Mouse (Mus musculus) cerebellum, adult 11 months (tissue): Measurements from ENCODE around the gene Notum.
"Not testable (repeated sequence)": the region's sequence is repeated elsewhere in the genome, so short reads cannot be mapped to it uniquely, and the experiment has no call there.

Experiments used
- DNase-seq: peaks from one replicate; pipeline ENCODE4 v3.0.0; 2022

Notum gene

GRCm38 (mm10) chr11:120661076-120661460 is at the start of gene Notum:
TSS of gene Notum (minus strand) at chr11:120661175.
- DNase-seq: no peak

- no peak for DNase-seq
Measured at GRCm38 (mm10) chr11:120710672-120711071, 49.7 kb upstream of the Notum start.

DNA sequence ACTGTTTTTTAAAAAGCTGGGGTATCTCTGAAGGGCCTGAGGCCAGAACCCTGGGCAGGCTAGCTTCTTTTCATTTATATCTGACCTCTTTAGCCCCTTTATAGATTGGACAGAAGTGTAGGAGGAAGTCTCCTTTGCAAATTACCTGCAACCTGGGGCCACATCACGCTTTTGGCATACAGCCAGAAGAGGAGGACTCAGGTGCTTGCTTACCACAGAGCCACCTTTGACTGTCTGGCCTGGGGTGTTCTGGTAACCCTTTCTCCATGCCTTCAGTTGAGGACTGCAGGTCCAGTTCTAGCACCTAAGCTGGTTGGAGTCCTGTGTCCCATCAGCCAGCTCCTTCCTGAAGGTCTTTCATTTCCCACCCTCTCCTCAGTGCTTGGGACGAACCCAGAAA is 48.6 kb upstream of the Notum start:
- no peak for DNase-seq

- DNase-seq: no peak
Measured at GRCm38 (mm10) chr11:120707969-120708368, 47.0 kb upstream of the Notum start.

DNA sequence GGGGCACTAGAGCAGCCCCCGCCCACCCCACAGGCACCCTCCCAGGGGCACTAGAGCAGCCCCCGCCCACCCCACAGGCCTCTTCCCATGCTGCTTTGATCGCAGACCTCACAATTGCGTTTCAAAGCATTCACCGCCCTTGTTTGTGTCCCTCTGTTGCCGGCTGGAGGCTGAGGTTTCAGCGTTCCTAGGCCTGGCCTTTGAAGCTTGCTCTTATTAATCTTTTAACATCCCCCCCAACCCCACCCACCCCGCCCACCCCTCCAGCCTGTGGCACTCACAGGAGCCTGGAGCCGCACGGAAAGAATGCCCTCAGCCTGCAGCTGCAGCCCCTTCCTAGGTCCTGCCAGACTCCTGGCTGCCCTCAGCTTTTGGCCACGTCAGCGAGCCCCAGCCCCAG is 46.2 kb upstream of the Notum start:
- no peak for DNase-seq

DNA sequence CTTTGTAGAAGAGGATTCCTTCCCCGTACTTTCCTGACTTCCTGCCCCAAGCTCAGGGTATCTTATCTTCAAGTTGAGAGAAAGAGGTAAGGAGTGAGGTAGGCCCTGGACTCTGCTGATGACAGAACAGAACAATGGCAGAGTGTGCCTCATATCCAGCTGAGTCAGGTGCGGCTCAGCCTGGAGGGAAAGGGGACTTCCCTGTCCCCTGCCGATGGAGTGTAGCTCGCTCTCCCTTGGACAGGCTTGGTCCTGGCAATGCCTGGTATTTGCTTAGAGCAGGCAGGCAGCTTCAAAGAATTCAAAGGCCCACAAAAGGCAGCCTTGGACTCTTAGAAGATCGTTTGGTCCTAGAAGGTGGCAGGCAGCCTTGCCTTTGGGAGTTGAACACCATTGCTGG is 45.1 kb upstream of the Notum start:
- no peak for DNase-seq

DNA sequence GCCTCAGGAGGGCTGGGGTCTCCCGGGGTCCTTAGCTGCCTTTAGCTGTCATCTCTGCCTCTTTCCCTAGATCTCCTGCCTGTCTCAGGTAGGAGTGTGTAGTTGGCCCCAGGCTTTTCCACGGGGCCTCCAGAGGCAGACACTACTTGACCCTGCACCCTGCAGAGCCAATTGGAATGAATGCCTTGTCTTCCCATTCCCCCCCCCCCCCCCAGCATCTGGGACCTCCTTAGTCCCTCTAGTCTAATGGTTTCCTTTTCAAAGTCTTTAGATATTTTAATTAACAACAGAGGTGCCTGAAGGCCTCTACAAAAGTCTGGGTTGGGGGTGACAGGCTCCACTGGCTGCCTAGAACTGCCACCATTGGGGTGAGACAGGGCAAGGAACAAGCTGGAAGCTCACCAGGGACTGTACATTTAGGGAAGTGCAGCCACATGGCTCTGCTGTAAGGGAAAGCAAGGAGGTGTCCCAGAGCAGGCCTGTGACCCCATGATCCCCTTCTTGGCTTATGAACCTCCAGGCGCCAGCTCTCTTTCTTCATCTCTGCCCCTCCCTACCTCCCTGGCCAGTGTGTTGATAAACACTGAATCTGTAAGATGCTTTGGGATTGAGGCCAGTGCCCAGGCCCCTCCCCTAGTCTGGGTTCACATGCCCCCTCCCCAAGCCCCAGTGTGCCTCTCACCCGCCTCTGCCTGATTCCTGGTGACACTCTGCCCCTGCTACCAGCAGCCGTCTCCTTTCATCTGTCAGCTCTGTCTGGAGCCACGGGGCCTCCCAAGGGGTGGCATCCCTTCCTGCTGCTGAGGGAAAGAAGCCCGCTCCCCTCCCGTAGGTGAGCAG is 43.7 kb upstream of the Notum start:
- DNase-seq: no peak

DNA sequence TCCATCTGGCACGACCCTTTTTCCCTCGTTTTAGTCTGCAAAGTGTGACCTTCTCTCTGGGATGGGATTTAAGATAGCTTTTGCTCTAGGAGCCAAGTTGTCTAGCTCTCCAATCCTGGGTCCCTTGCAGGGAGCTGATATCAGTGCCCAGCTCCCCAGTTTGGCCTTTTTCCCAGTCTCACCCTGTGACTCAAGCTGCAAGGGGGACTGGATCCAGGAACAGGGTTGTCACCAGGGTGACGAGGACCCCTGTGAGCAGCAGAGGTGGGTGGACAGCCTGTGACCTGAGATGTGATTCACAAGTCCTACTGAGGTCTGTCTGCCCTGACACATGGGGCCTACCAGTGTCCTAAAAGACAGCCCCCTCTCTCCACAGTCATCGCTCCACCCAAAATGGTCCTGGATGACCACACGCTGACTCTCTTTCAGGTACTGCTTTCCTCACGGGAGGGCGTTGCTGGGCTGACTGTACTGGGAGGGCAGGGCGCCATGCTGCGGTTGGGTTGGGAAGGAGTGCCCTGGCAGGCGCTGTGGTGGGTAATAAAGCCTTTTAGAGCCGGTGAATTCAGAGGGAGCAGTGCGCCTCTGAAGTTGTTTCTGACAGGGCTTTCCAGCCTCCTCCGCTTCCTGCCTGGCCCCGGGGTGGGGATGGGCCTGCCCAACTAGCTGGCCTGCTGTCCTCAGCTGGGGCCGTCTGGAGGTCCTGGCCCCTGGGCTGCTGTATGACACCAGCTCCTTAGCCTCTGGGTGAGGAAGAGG is 42.9 kb upstream of the Notum start:
- DNase-seq: no peak

DNA sequence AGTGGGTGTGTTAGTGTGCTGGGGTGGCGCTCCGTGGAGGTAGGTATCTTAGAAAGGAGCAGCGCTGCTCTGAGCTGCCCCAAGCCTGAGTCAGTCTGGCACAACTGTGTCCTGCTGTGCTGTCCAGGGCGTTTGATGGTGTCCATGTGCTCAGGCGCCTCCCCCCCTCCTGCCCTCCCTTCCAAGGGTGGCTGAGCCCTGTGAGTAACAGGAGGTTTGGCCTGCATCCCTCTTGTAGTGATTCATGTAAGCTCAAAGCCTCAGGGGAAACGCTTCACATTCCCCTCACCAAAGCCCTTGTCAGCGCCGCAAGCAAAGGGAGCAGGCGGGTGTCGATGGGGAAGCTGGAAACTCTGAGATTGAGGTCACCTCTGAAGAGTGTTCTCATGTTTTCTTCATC is 36.8 kb upstream of the Notum start:
- DNase-seq: no peak

DNA sequence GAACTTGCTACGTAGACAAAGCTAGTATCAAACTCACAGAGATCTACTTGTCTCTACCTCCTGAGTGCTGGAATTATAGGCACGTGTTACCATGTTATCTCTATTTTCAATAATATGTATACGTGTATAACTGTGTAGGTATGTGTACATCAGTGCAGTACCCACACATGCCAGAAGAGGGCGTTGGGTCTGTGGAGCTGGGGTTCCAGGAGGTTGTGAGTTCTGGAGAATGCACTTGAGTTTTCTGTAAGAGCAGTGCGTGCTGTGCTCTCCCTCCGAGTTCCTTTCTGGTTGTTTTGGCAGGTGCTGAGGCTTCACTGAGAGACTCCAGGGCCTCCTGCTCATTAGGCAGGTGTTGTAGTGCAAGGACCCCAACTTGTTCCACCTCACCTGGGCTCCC is 35.6 kb upstream of the Notum start:
- no peak for DNase-seq

DNA sequence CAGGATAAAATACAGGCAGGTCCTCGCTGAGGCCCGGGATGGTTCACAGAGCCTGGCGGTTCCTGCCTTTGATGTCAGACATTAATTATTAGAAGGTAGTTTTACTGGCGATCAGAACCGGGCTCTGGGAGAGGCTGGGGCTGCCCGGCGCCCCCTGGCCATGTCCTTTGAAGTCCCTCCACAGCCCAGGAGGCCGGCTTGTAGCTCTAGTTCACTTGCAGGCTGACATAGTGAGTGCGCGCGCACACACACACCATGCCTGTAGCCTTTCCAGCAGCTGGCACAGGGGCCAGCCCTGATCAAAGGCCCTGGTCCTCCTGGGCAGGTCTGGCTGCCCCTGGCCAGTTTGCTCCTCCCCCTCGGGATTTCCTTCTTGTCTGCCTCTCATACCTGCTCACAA is 34.7 kb upstream of the Notum start:
- no peak for DNase-seq

DNA sequence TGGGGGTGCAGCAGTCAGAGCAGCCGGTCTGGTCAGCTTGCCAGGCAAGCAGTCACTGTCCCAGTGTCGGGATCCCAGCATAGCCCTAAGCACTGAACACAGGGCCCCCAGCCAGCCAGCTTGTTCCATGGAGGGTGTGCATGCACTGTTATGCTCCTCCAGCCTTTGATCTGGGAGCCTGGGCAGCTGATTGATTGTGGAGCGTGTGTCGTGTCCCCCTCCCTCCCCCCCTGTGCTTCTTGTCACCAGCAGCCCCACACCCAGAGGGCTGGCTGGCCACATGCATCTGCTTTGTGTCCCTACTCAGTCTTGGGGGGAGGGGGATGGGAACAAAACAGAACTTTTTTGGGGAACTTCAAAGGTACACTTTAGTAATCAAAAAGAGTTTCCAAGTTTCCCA is 34.2 kb upstream of the Notum start:
- no peak for DNase-seq

- DNase-seq: no peak
Measured at GRCm38 (mm10) chr11:120693461-120693860, 32.5 kb upstream of the Notum start.

DNA sequence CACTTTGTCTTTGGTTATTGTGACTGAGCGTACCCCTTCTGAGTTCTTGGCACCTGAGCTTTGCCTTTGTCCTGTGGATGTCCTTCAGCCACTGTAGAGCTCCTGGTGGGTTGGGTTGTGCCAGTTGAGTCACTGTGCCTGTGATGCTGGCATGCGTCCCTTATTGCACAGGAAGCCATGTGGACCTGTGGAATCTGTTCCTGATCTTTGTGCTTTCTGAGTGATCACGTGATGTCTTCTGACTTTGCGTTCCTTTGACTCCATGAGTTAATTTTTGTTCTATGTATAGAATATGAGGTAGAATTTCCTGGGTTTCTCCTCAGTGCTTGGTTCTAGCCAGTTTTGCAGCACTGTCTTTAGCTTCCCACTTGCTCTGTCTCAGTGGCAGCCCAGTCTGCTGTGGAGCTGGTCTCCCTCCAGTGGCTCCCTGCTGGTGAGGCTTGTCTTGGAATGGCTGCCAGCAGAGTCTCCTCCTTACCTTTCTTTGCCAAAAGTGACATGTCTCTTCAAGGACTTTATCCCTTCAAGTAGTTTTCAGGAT is 31.6 kb upstream of the Notum start:
- DNase-seq: no peak

- DNase-seq: no peak
Measured at GRCm38 (mm10) chr11:120689365-120689764, 28.4 kb upstream of the Notum start.

DNA sequence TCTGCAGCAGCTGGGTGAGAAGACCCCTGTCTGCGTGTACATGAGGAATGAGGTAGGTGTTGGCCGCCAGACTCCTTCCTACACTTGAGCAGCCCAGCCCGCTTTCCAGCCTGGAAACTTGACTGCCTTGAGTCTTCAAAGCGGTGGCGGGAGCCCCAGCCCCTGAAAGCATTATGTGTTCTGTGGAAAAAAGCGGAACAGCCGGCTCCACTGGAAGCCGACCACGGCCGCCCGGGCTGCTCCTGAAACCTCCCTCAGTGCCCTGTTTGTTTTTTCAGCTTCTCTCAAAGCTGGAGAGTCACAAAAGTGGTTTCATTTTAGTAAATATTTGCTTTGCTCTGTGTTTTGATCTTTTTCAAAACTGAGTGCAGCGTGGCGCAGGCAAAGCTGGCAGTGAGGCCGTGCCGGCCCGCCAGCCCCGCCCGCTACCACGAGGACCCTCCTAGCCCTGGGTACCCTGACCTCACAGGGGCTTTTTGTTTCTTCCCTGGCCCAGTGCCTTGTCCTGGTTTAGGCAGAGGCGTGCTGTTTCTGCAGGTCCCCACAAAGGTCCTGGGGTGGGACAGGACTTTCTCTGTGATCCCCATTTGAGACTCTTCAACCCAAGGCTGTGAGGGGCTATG is 25.8 kb upstream of the Notum start:
- DNase-seq: no peak

DNA sequence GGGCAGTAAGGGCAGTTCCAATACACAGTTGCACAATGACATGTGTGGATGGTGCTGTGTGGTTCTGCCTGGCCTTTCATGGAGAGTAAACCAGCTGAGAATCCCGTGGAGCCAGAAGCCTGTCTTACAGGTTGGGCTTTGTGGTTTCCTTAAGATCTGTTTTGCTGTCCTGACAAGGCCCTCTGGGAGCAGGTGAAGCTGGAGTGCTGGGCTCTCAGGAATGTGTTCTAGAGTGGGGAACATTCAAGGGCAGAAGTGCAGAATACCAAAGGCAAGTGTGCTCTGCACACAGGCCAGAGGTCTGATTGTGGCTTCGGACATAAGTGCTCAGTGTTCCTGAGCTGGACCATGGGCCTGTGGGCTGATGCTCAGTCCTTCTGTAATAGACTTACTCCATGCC is 23.7 kb upstream of the Notum start:
- no peak for DNase-seq

GRCm38 (mm10) chr11:120684086-120684485 is 23.1 kb upstream of the Notum start:
- DNase-seq: no peak

DNA sequence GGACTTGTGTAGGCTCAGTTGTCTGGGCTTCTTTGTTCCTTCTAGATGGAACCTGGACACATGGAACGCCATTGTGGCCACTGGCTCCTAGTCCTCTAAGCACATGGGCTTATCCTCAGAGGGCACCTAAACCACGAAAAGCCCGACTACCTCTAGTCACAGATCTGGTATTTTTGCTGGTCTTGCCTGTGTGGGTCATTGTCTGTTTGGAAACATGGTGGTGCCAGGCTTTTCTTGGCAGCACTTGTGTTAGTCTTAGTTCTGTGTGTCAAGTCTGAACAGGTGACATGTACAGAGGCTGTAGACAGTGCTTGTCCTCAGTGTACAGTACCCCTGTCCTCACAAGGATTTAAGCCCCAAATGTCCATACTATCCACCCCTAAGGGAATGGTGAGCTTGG is 22.6 kb upstream of the Notum start:
- DNase-seq: no peak

GRCm38 (mm10) chr11:120682683-120683082 is 21.7 kb upstream of the Notum start:
- DNase-seq: no peak

- no peak for DNase-seq
Measured at GRCm38 (mm10) chr11:120679909-120680308, 18.9 kb upstream of the Notum start.

- DNase-seq: no peak
Measured at GRCm38 (mm10) chr11:120676951-120677350, 16.0 kb upstream of the Notum start.

DNA sequence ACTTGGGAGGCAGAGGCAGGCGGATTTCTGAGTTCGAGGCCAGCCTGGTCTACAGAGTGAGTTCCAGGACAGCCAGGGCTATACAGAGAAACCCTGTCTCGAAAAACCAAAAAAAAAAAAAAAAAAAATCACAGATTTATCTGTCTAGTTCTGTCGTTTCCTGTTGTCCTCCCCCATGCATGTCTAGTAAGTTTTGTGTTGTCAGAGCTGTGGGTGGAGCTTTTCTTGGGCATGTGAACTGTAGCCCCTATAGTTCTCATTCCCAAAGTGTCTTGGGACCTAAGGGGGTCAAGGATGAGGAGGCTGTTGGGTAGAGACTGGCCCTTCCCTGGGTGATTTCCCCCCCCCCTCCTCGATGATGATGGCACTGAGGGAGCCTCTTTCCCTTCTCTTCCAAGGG is 14.9 kb upstream of the Notum start:
- not testable (repeated sequence) for DNase-seq
